Mouse (Mus musculus) liver, embryonic 14.5 days (tissue): ENCODE measurements at regions not wholly inside any gene's neighbourhood (a gene's known extent, or its start where the extent isn't known, plus 50 kb on each side); places are given as distances from the start of the nearest gene placed in this dataset.

ENCODE experiments used
- CTCF ChIP-seq: IDR thresholded peaks from 2 replicates; pipeline ENCODE4 v1.5.1; 2016; ENCODE audit warnings: antibody characterized with exemption, low read depth, control low read depth
- EP300 ChIP-seq: IDR thresholded peaks from 2 replicates; pipeline ENCODE4 v1.6.1; 2016; ENCODE audit warnings: antibody characterized with exemption, low read depth

DNA sequence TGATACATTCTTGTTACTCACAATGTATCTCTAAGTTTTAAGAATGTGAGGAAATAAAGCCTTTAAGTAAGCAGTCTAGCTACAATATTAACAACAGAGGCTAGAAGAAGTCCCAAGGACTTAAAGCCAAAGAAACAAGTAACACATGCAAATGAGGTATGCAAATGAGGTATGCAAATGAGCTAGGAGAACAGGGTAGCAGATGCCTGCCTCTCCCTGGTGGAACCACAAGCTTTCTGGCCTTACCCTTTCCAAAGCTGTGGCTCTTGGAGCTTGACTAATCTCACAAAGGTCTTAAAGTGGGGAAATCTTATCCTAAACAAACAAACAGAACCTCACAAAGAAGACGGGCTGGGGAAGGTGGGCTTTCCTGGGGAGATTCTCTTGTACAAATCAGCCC lies 322.1 kb downstream of the Setd4 start:
- TF ChIP-seq CTCF (no peak), EP300 (no peak)
